Comparison of ENCODE assay signal across 21 mouse cellular contexts in the genomic region with DNA sequence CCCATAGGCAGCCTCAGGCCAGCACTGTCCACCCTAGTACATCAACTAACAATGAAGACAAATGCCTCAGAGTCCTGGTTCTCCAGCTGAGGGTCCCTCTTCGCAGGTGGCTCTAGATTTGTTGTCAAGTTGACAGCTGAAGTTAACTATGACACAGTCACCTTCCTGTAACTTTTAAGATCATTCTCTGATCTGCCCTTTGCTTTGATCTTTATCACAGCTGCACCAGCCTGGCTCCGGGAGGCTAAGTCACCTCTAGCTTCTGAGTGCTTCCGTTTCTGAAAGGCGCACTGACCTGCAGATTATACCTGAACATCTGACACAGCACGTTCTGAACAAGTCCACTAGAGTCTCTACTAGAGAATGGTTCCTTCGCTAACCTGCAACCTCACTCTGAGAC. TPM values are rescaled to one million over a fixed set of nuclear protein-coding genes. Genes with fewer than 3 reads are reported as not detected.
DNase-seq lines count a peak whose midpoint lies in the region; ATAC-seq lines count a peak whose summit lies in the region.
"Had no signal": no experiment of that assay in that cellular context is flagged by ENCODE, and none has a peak within 500 bp of the region (broad histone marks: within the 10 kb centered on the region; RNA-seq: fewer than 3 reads in every experiment).

No protein-coding gene starts in this region.

- peak; percentile 66 for ATAC-seq in activated CD4-positive, CD25-positive, alpha-beta regulatory T cell, adult 4 months
- ATAC-seq: forebrain, embryonic 14.5 days; forebrain, postnatal 0 days; hindbrain, embryonic 16.5 days; inflammation-experienced regulatory T-cells, adult 6 months had no signal

- DNase-seq in CD4-positive helper T cell, adult 2 months (ENCODE audit: low read depth, low spot score), result peak; percentile 40
- peak; percentile 72 for DNase-seq in thymus, postnatal 0 days (ENCODE audit: low spot score)
- peak; percentile 33 to 45 for DNase-seq in thymus, postnatal 36 days
- DNase-seq in gastrocnemius, postnatal 14 days, result no peak
- no peak for DNase-seq in right cerebral cortex, postnatal 36 days (ENCODE audit: low spot score in 2 of 2)
- DNase-seq in left cerebral cortex, postnatal 10 days (ENCODE audit: extremely low spot score in 1 of 2, low spot score in 2 of 2), result no peak
- no peak for DNase-seq in lung, postnatal 25 days (ENCODE audit: low spot score)
- DNase-seq: adrenal gland, adult 2 months; adrenal gland, postnatal 14 days; cerebellum, adult 11-12 months; cerebellum, adult 8-10 months; forebrain, postnatal 0 days; gastrocnemius, adult 2 months; gastrocnemius, postnatal 25 days; heart, adult 18-20 months; heart, postnatal 10 days; heart, postnatal 36 days had no signal

- intact Hi-C loops in gastrocnemius, postnatal 14 days (cut with DNase I; ENCODE audit: low total_unique reads), result no loop called here
- intact Hi-C loops in left cerebral cortex, postnatal 10 days (cut with DNase I), result no loop called here

RNA-seq across cellular contexts. Expression of a gene that starts 22.8 kb away (rescaled TPM):
- 10 to 100 TPM; 45.4 to 46.4 TPM for polyA plus RNA-seq in activated CD4-positive, CD25-positive, alpha-beta regulatory T cell, adult 4 months (2017; shearing (Covaris generic))
- 55.0 and 59.5 TPM in 2 replicates for polyA plus RNA-seq in thymus, postnatal 0 days (2015; fragmentation: Nextera tagmentation; extraction: Ambion mirVana)
- 10 to 100 TPM; 19.5 to 21.1 TPM for total RNA-seq in gastrocnemius, postnatal 14 days (2021)
- total RNA-seq in left cerebral cortex, postnatal 10 days (2021), result 10 to 100 TPM; 86.2 to 99.7 TPM

Comparison
In these comparisons a context has a peak if more than half of its experiments do, and no peak if none do; other contexts are left out.
1. DNase-seq: peak in CD4-positive helper T cell, adult 2 months (single experiment), thymus, postnatal 0 days (single experiment) and thymus, postnatal 36 days (2 of 2); none in gastrocnemius, postnatal 14 days (single experiment), right cerebral cortex, postnatal 36 days (0 of 2), left cerebral cortex, postnatal 10 days (0 of 2) and lung, postnatal 25 days (single experiment).